Mouse (Mus musculus): ENCODE results near the gene Hapln1.

DNA sequence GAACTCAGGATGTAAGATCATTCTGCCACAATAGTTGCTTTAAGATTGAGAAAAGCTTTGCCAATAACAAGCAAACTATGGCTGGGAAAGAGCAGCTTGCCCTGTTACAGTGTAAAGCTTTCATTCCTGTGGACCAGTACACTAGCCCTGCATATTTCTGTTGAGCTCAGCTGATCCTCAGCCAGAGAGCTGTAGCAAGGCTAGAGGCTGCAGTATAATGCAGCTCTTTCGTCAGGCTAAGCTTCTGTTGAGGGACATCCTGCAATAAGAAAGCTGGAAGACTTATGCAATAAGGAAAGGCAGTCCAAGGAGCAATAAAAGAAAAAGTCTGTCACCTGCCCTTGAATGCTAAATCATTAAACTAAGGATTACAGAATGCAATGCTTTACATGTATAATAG, 45.5 kb downstream of the Hapln1 start:
- TF ChIP-seq CTCF (IDR thresholded peaks at IDR 0.05; ENCODE audit: low read depth) (no peak), EP300 (IDR thresholded peaks at IDR 0.05; ENCODE audit: low read depth) (no peak)

Measured in liver, embryonic 14.5 days (tissue).